Mouse (Mus musculus) heart, embryonic 12.5 days (tissue): ENCODE data around the gene Eapp. TPM values are rescaled to one million over a fixed set of nuclear protein-coding genes. Genes with fewer than 3 reads are reported as not detected.
"Not testable (repeated sequence)": the region's sequence is repeated elsewhere in the genome, so short reads cannot be mapped to it uniquely, and the experiment has no call there.

Experiments used
- ATAC-seq: fragments of 200-750 bp; cut with Nextera tagmentation; 2 replicates; pipeline ENCODE4 v1.8.0; 2017; ENCODE audit warnings: moderate TSS enrichment, moderate library complexity; ENCODE audit not compliant: insufficient number of reproducible peaks, low FRiP score
- H3K27ac ChIP-seq: fragments of 300-500 bp; sonication (generic); 2 replicates; pipeline ENCODE4 v1.5.1; 2016; ENCODE audit warnings: mild to moderate bottlenecking, moderate library complexity; ENCODE audit not compliant: poor library complexity, severe bottlenecking
- H3K27me3 ChIP-seq: fragments of 300-500 bp; sonication (generic); replicated peaks from 2 replicates; pipeline ENCODE4 v1.6.1; 2016; ENCODE audit warnings: mild to moderate bottlenecking, moderate library complexity
- H3K36me3 ChIP-seq: fragments of 300-500 bp; sonication (generic); 2 replicates; pipeline ENCODE4 v1.6.1; 2016; ENCODE audit warnings: mild to moderate bottlenecking, moderate library complexity
- H3K4me1 ChIP-seq: fragments of 300-500 bp; sonication (generic); replicated peaks from 2 replicates; pipeline ENCODE4 v1.6.1; 2016; ENCODE audit warnings: mild to moderate bottlenecking
- H3K4me2 ChIP-seq: fragments of 300-500 bp; sonication (generic); 2 replicates; pipeline ENCODE4 v1.6.1; 2016; ENCODE audit warnings: mild to moderate bottlenecking, moderate library complexity
- H3K4me3 ChIP-seq: fragments of 300-500 bp; sonication (generic); 2 replicates; pipeline ENCODE4 v1.5.1; 2016; ENCODE audit warnings: mild to moderate bottlenecking
- H3K9ac ChIP-seq: fragments of 300-500 bp; sonication (generic); 2 replicates; pipeline ENCODE4 v1.6.1; 2016; ENCODE audit warnings: mild to moderate bottlenecking, moderate library complexity
- H3K9me3 ChIP-seq: fragments of 300-500 bp; sonication (generic); replicated peaks from 2 replicates; pipeline ENCODE4 v1.6.1; 2016; ENCODE audit warnings: mild to moderate bottlenecking, moderate library complexity
- WGBS: fragments of 180-500 bp; shearing (Covaris S2); methylation state at CpG from one replicate; pipeline ENCODE4 v1.1.7; 2016; 5-methylcytosine and 5-hydroxymethylcytosine counted together
- polyA plus RNA-seq: library from polyadenylated mRNA; unstranded; fragments of >200 nt; fragmentation: Nextera tagmentation; extraction: Ambion mirVana; gene quantifications from 2 replicates; pipeline ENCODE4 v1.2.1, GENCODE M21; 2016

Eapp gene
- 45.4 and 49.9 TPM in 2 replicates for polyA plus RNA-seq

DNA sequence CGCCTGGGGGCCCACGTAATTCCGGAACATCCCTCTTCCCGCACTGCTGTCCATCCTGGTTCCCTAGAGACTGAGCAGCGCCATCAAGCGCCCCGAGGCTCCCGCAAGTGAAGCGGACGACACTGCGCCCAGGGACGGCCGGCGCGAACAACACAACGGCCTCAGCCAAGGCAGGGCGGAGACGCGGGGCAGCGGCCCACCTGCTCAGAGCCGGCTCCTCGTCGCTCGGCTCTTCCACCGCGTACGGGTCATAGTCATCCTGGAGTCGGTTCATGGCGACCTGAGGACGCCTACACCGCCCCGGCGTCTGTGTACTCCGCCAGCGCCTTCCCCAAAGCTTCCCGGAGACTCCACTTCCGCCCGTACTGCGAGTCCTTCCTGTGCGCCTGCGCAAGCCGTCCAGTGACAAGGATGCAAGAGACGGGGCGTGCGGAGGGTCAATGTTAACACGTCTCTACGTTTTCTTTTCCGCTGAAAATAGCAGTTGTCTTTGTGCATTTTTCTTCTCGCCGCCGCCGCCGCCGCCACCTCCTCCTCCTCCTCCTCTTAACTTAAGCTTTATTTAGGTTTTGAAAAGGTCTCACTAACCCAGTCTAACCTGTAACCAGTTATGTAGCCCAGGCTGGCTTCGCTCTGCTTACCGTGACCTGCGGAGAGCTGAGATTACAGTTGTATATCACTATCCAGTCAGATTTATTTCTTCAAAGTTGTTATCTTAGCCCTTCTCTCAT, at the start of gene Eapp:
Eapp (minus strand) TSS at position 387 of the 731 bp plus-strand sequence.
- H3K9ac ChIP-seq, result peak within 1 kb of the TSS; percentile 83
- peak; percentile 91 for ATAC-seq

GRCm38 (mm10) chr12:54738661-54739243, 43.1 kb upstream of the Eapp start:
- not testable (repeated sequence) for H3K4me1 ChIP-seq, H3K36me3 ChIP-seq, H3K27me3 ChIP-seq, H3K4me3 ChIP-seq, H3K27ac ChIP-seq, H3K9me3 ChIP-seq, H3K9ac ChIP-seq, H3K4me2 ChIP-seq
- WGBS, result 0% methylated on average over 12 of the region's 33 CpGs
- ATAC-seq, result peak; percentile 73

More for the DNA sequence above, at the start of gene Eapp:
- H3K4me1 ChIP-seq, result peaks cover 6% of the 10 kb centered on the region; the same call in 1 of the 2 replicates
- H3K27me3 ChIP-seq, result no peaks in the 10 kb centered on the region
- WGBS, result under 1% methylated on average over 57 of the region's 57 CpGs
- H3K4me2 ChIP-seq, result peak within 1 kb of the TSS; percentile 79
- peaks cover 18% of the 10 kb centered on the region for H3K36me3 ChIP-seq
- peak within 1 kb of the TSS; percentile 96 for H3K27ac ChIP-seq
- H3K4me3 ChIP-seq, result peak within 1 kb of the TSS; percentile 88
- H3K9me3 ChIP-seq, result no peaks in the 10 kb centered on the region

DNA sequence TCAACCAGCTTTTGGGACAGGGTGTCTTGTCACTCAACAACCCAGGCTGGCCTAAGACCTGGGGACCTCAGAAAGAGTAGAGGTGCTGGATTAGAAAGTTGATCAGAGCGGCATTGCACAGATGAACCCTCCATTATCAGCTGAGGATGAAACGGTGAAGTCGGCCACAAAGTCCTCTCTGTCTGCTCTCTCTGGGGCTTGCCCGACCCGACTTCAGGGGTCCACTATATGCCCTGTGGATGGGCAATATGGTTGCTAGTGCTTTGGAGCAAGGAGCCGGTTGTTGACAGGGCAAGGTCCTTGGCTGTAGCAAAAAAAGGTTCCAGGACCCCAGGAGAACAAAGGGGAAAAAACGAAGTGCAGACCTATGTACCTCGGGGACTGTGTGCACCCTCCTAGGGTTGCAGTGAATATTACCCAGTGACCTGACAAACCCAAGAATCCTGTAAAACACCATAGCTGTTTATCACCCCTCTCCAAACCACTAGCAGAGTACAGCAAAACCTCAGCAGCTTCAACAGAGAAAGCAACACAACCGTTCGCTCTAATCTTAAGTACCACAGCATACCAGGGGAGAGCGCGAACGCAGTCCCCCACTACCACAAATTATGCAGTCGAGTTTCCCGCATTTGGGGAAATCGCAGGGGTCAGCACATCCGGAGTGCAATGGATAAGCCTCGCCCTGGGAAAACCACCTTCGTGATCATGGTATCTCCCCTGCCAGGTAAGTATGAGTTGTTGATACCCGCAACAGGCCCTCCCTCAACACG, 42.4 kb upstream of the Eapp start:
- H3K4me1 ChIP-seq, H3K9ac ChIP-seq, H3K36me3 ChIP-seq, H3K4me2 ChIP-seq, H3K27me3 ChIP-seq, H3K9me3 ChIP-seq, H3K27ac ChIP-seq, H3K4me3 ChIP-seq: not testable (repeated sequence)
- ATAC-seq, result peak; percentile 80
- no CpG with 5 or more reads among the region's 21 CpGs for WGBS

GRCm38 (mm10) chr12:54734307-54735131, 38.8 kb upstream of the Eapp start:
- H3K4me2 ChIP-seq, result 0 out of 2 replicates have a peak overlapping the region, but pooled peaks have one; percentile 31
- H3K27ac ChIP-seq, H3K4me3 ChIP-seq, H3K36me3 ChIP-seq, H3K9ac ChIP-seq, H3K4me1 ChIP-seq, H3K27me3 ChIP-seq, H3K9me3 ChIP-seq: not testable (repeated sequence)
- WGBS, result 0% methylated on average over 7 of the region's 49 CpGs
- ATAC-seq, result peak; percentile 65

DNA sequence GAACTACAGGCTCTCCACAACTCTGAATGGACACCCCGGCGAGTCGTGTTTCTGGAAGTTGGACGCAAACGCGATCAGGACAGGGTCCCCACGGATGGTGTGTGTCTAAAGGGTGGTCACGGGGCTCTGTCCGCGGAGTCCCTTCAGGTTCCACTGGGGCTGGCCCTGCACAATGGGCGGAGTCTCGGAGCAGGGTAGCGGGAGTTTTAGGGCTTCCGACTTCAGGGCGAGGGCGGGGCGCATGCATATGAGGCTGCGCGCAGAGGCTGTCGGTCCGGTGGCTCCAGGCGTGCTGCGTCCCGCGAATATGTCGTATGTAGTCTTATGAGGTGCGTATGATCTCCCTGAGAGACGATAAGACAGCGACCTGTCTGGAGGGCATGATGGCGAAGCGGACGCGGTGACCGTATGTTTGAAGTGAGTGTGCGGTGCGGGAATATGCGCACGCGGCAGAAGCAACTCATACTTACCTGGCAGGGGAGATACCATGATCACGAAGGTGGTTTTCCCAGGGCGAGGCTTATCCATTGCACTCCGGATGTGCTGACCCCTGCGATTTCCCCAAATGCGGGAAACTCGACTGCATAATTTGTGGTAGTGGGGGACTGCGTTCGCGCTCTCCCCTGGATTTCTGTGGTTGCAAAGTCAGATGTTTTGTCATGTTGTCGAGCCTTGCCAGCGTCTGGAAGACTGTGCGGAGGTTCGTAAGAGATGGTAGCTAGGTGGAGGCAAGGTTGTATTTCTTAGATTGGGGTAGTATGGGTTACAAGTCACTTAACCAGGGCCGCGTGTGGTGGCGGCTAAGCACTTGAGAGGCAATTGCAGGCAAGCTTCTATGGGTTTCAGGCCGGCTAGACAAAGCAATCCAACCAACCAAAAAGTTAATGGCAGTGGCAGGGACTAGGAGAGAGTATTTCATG, 33.7 kb upstream of the Eapp start:
- not testable (repeated sequence) for H3K27ac ChIP-seq, H3K36me3 ChIP-seq, H3K4me2 ChIP-seq, H3K9ac ChIP-seq, H3K4me1 ChIP-seq, H3K4me3 ChIP-seq, H3K9me3 ChIP-seq, H3K27me3 ChIP-seq
- ATAC-seq, result peak; percentile 95
- no CpG with 5 or more reads among the region's 56 CpGs for WGBS

- H3K9me3 ChIP-seq, H3K27me3 ChIP-seq, H3K4me2 ChIP-seq, H3K36me3 ChIP-seq, H3K4me1 ChIP-seq, H3K9ac ChIP-seq, H3K4me3 ChIP-seq, H3K27ac ChIP-seq: not testable (repeated sequence)
- peak; percentile 96 for ATAC-seq
- WGBS, result no CpG with 5 or more reads among the region's 56 CpGs
Measured at GRCm38 (mm10) chr12:54718871-54719786, 23.4 kb upstream of the Eapp start.

- ATAC-seq, H3K9me3 ChIP-seq, H3K9ac ChIP-seq, H3K27me3 ChIP-seq, H3K4me2 ChIP-seq, H3K27ac ChIP-seq, H3K36me3 ChIP-seq, H3K4me1 ChIP-seq, H3K4me3 ChIP-seq: not testable (repeated sequence)
- 70% methylated on average over 6 of the region's 11 CpGs for whole genome bisulfite sequencing
Measured at GRCm38 (mm10) chr12:54717516-54717915, 21.8 kb upstream of the Eapp start.

DNA sequence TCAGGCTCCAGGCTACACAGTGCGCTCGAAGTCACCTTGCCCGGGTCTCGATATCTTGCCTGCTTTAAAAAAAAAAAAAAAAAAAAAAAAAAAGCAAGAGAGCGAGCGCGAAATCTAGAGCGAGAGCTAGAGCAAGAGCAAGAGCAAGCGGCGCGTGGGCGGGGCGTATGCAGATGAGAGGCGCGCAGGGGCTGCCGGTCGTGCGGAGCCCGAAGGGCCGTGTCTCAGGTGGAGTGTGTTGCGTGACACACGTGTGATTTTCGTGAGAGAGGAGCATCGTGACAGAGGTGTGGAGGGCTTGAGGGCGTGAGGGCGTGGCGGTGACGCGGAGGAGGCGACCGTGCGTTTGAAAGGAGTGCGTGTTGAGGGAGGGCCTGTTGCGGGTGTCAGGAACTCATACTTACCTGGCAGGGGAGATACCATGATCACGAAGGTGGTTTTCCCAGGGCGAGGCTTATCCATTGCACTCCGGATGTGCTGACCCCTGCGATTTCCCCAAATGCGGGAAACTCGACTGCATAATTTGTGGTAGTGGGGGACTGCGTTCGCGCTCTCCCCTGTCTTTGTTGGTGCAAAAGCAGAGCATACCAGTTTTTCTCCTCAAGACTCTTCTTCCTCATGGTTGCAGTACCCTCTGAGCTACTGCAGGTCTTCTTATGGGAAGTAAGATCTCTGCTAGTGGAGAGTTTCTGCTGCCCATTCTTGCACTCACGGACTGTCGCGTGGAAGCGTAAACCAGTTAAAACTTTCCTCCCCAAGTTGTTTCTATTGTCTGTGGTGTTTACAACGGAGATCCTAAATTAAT, 18.3 kb upstream of the Eapp start:
- H3K9ac ChIP-seq, H3K9me3 ChIP-seq, H3K4me1 ChIP-seq, H3K4me3 ChIP-seq, H3K27ac ChIP-seq, H3K36me3 ChIP-seq, H3K4me2 ChIP-seq, H3K27me3 ChIP-seq: not testable (repeated sequence)
- 0% methylated on average over 2 of the region's 48 CpGs for WGBS
- peak; percentile 63 for ATAC-seq

DNA sequence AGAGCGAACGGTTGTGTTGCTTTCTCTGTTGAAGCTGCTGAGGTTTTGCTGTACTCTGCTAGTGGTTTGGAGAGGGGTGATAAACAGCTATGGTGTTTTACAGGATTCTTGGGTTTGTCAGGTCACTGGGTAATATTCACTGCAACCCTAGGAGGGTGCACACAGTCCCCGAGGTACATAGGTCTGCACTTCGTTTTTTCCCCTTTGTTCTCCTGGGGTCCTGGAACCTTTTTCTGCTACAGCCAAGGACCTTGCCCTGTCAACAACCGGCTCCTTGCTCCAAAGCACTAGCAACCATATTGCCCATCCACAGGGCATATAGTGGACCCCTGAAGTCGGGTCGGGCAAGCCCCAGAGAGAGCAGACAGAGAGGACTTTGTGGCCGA, 14.8 kb upstream of the Eapp start:
- H3K27ac ChIP-seq, H3K36me3 ChIP-seq, H3K4me2 ChIP-seq, H3K27me3 ChIP-seq, H3K4me3 ChIP-seq, H3K9me3 ChIP-seq, H3K4me1 ChIP-seq, H3K9ac ChIP-seq: not testable (repeated sequence)
- WGBS, result 0% methylated on average over 5 of the region's 8 CpGs
- ATAC-seq, result peak; percentile 85
